Mouse (Mus musculus) liver, embryonic 11.5 days (tissue): ENCODE measurements at regions not wholly inside any gene's neighbourhood (a gene's known extent, or its start where the extent isn't known, plus 50 kb on each side); places are given as distances from the start of the nearest gene placed in this dataset.

Experiments used
- ATAC-seq: fragments of 200-750 bp; cut with Nextera tagmentation; replicated peaks from 2 replicates; pipeline ENCODE4 v1.8.0; 2017; ENCODE audit warnings: moderate number of reproducible peaks, mild to moderate bottlenecking, moderate TSS enrichment, moderate library complexity; ENCODE audit not compliant: low FRiP score
- DNase-seq: peaks from one replicate; pipeline ENCODE4 v3.0.0-alpha.2; 2017; ENCODE audit warnings: low spot score
- H3K27ac ChIP-seq: fragments of 300-500 bp; sonication (generic); 2 replicates; pipeline ENCODE4 v1.5.1; 2014; ENCODE audit warnings: mild to moderate bottlenecking, low read depth, low read length, control low read depth
- H3K27me3 ChIP-seq: fragments of 300-500 bp; sonication (generic); replicated peaks from 2 replicates; pipeline ENCODE4 v1.6.1; 2014; ENCODE audit warnings: low read length, mixed read lengths; ENCODE audit not compliant: control insufficient read depth, insufficient read depth
- H3K36me3 ChIP-seq: fragments of 300-500 bp; sonication (generic); 2 replicates; pipeline ENCODE4 v1.6.1; 2014; ENCODE audit warnings: mild to moderate bottlenecking, low read length, moderate library complexity, mixed read lengths; ENCODE audit not compliant: control insufficient read depth, insufficient read depth
- H3K4me1 ChIP-seq: fragments of 300-500 bp; sonication (generic); replicated peaks from 2 replicates; pipeline ENCODE4 v1.6.1; 2014; ENCODE audit warnings: low read length, mixed read lengths; ENCODE audit not compliant: control insufficient read depth, insufficient read depth
- H3K4me2 ChIP-seq: fragments of 300-500 bp; sonication (generic); 2 replicates; pipeline ENCODE4 v1.6.1; 2014; ENCODE audit warnings: mild to moderate bottlenecking, control low read depth, moderate library complexity
- H3K4me3 ChIP-seq: fragments of 300-500 bp; sonication (generic); 2 replicates; pipeline ENCODE4 v1.5.1; 2014; ENCODE audit warnings: low read depth, low read length, control low read depth
- H3K9ac ChIP-seq: fragments of 300-500 bp; sonication (generic); 2 replicates; pipeline ENCODE4 v1.6.1; 2014; ENCODE audit warnings: low read depth, low read length, control low read depth
- H3K9me3 ChIP-seq: fragments of 300-500 bp; sonication (generic); 2 replicates; pipeline ENCODE4 v1.6.1; 2016; ENCODE audit warnings: low read length, inconsistent platforms, mixed read lengths; ENCODE audit not compliant: control insufficient read depth
- WGBS: fragments of 180-500 bp; shearing (Covaris S2); extraction: QIAGEN DNeasy Blood & Tissue Kit; methylation state at CpG from one replicate; pipeline ENCODE4 v1.1.7; 2014; 5-methylcytosine and 5-hydroxymethylcytosine counted together

DNA sequence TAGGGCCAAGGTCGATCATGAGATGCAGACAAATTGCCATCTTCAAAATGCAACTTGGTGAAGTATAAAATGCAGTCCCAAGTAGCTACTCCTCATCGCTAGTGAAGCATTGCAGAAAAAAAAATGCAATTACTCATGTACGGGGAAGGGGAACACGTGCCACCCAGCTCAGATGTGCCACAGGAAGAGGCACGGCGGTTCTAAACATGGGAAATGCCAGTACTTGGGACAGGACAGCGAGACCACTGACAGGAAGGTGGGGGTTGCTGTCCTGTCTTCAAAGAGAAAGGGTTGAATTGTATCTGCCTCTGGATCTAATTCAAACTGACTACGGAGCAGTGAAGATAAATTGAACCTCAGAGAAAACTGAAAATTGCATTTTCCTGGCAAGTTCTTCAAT is 104.6 kb upstream of the Ankrd1 start:
- no peaks in the 10 kb centered on the region for H3K4me1 ChIP-seq
- H3K4me3 ChIP-seq, result no peak overlapping the region
- H3K27me3 ChIP-seq, result no peaks in the 10 kb centered on the region
- H3K4me2 ChIP-seq, result no peak overlapping the region
- H3K9ac ChIP-seq, result no peak overlapping the region
- H3K27ac ChIP-seq, result no peak overlapping the region
- DNase-seq (no peak), ATAC-seq (no peak)
- no peaks in the 10 kb centered on the region for H3K36me3 ChIP-seq
- WGBS, result 34% methylated on average over 8 of the region's 8 CpGs
- H3K9me3 ChIP-seq, result no peaks in the 10 kb centered on the region

GRCm38 (mm10) chr19:36225612-36226011 is 105.7 kb upstream of the Ankrd1 start:
- Histone ChIP-seq H3K36me3 (no peaks in the 10 kb centered on the region), H3K9ac (no peak overlapping the region), H3K27ac (no peak overlapping the region), H3K27me3 (no peaks in the 10 kb centered on the region), H3K4me3 (no peak overlapping the region), H3K4me2 (no peak overlapping the region), H3K4me1 (no peaks in the 10 kb centered on the region), H3K9me3 (no peaks in the 10 kb centered on the region)
- WGBS, result 88% methylated on average over 2 of the region's 2 CpGs
- no peak for DNase-seq
- ATAC-seq, result no peak

DNA sequence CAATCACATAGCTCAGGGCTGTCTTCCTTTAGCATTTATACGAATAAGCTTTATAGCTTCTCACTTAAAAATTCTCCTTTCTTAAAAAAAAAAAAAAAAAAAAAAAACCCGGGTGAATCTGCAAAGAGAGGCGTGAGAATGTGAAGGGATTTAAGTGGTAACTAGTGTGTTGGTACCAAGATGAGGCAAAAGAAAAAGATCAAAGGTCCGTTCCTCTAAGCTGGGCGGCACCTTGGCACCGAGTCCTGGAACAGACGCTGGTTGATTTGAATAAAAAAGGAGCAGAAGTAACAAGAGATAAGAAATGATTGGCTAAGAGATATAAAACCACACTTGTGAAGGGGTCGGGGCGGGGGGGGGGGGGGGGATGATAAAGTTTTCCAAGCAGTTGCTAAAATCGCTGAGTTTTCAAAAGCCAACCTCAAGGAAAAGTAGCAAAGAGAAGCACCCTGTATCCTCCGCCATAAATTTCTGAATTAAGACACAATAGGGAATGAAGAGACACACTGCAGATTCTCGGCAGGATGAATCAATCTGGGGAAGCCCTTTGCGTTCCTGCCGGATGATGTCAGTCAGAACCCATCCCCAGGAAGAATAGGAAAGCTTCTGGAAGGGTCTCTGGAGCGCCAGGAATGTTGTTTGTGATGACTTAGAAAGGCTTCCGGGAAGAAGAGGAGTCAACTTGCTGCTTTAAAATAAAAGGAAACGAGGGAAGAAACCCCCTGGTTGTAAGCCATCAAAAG is 107.7 kb upstream of the Ankrd1 start:
- Histone ChIP-seq H3K4me3 (no peak overlapping the region), H3K27me3 (no peaks in the 10 kb centered on the region), H3K9ac (no peak overlapping the region), H3K27ac (no peak overlapping the region), H3K4me2 (no peak overlapping the region), H3K4me1 (no peaks in the 10 kb centered on the region), H3K9me3 (no peaks in the 10 kb centered on the region), H3K36me3 (no peaks in the 10 kb centered on the region)
- WGBS, result 19% methylated on average over 16 of the region's 17 CpGs
- ATAC-seq (no peak), DNase-seq (no peak)

DNA sequence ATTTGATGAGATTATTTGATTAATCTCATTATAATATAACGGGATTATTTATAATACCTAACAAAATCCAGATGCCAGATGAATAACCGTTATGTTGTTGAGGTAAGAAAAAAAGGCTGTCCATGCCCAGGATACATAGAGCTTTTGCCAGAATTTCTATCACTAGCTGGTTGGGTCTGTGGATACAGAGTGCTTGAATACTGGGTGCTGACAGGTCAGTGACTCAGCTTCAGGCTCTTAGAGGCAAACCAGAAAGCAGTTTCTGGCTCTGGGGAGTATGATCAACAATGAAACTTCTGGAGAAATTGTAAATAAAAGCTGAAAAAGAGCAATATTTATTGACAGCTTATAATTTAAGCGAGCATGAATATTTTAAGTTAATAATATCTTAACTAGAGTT is 109.4 kb upstream of the Ankrd1 start:
- no peak overlapping the region for H3K27ac ChIP-seq
- no peak overlapping the region for H3K9ac ChIP-seq
- no peak for ATAC-seq
- no peaks in the 10 kb centered on the region for H3K9me3 ChIP-seq
- DNase-seq, result no peak
- 82% methylated on average over 3 of the region's 3 CpGs for WGBS
- H3K4me3 ChIP-seq, result no peak overlapping the region
- no peaks in the 10 kb centered on the region for H3K4me1 ChIP-seq
- H3K4me2 ChIP-seq, result no peak overlapping the region
- H3K36me3 ChIP-seq, result no peaks in the 10 kb centered on the region
- H3K27me3 ChIP-seq, result no peaks in the 10 kb centered on the region

DNA sequence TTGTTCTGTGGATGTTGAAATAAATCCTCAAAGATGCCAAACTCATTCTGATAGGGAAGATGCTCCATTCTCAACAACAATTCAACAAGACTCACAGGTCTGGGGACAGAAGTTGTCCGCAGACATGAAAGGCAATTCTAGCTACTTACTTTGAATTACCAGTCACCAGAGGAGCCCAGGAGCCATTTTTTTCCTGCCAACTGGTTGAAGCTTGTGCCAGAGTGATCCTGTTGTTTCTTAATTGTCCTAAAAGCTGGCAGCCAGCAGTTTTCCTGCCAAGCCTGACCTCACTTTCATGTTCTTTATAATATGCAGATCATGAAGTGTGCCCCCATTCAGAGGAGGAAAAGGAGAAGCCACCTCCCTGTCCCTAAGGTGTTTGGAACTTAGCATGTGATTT is 110.0 kb upstream of the Ankrd1 start:
- Histone ChIP-seq H3K9me3 (no peaks in the 10 kb centered on the region), H3K27ac (no peak overlapping the region), H3K27me3 (no peaks in the 10 kb centered on the region), H3K4me1 (no peaks in the 10 kb centered on the region), H3K4me2 (no peak overlapping the region), H3K36me3 (no peaks in the 10 kb centered on the region), H3K4me3 (no peak overlapping the region), H3K9ac (no peak overlapping the region)
- DNase-seq (no peak), ATAC-seq (no peak)
- 93% methylated on average over 1 of the region's 1 CpGs for WGBS

- DNase-seq, result no peak
- no peak overlapping the region for H3K27ac ChIP-seq
- ATAC-seq, result no peak
- no peak overlapping the region for H3K9ac ChIP-seq
- H3K4me3 ChIP-seq, result no peak overlapping the region
- no peaks in the 10 kb centered on the region for H3K9me3 ChIP-seq
- no peaks in the 10 kb centered on the region for H3K27me3 ChIP-seq
- H3K4me2 ChIP-seq, result no peak overlapping the region
- no peaks in the 10 kb centered on the region for H3K4me1 ChIP-seq
- WGBS, result 78% methylated on average over 6 of the region's 6 CpGs
- no peaks in the 10 kb centered on the region for H3K36me3 ChIP-seq
Observed at GRCm38 (mm10) chr19:36235131-36235530, 113.0 kb upstream of the Pcgf5 start.

GRCm38 (mm10) chr19:36236576-36237345 is 111.3 kb upstream of the Pcgf5 start:
- DNase-seq (no peak), ATAC-seq (no peak)
- no peaks in the 10 kb centered on the region for H3K4me1 ChIP-seq
- H3K36me3 ChIP-seq, result no peaks in the 10 kb centered on the region
- H3K27ac ChIP-seq, result no peak overlapping the region
- H3K9ac ChIP-seq, result no peak overlapping the region
- no peak overlapping the region for H3K4me3 ChIP-seq
- no peaks in the 10 kb centered on the region for H3K27me3 ChIP-seq
- 53% methylated on average over 7 of the region's 7 CpGs for WGBS
- no peaks in the 10 kb centered on the region for H3K9me3 ChIP-seq
- no peak overlapping the region for H3K4me2 ChIP-seq

- ATAC-seq (no peak), DNase-seq (no peak)
- Histone ChIP-seq H3K27me3 (no peaks in the 10 kb centered on the region), H3K27ac (no peak overlapping the region), H3K36me3 (no peaks in the 10 kb centered on the region), H3K4me1 (no peaks in the 10 kb centered on the region), H3K4me2 (no peak overlapping the region), H3K4me3 (no peak overlapping the region), H3K9me3 (no peaks in the 10 kb centered on the region), H3K9ac (no peak overlapping the region)
- 46% methylated on average over 3 of the region's 3 CpGs for whole genome bisulfite sequencing
Observed at GRCm38 (mm10) chr19:36237751-36238150, 110.4 kb upstream of the Pcgf5 start.

DNA sequence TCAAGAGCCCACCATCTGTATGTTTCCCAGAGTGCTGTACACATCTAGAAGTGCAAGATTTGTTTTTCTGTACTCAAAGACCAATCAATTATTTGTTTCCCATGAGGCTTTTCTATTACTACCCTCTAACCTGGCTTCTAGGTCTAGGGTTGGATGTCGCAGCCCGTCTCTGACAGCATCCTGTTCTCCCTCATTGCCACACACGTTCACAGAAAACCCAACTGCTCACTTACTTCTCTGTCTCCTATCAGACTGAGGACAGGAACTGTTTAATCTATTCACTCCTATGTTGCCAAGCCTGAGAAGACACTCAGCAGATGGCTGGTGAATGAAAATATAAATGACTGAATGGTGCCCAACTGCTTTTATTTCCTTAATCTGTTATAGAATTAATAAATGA is 109.6 kb upstream of the Pcgf5 start:
- no peak overlapping the region for H3K4me3 ChIP-seq
- DNase-seq (no peak), ATAC-seq (no peak)
- H3K27ac ChIP-seq, result no peak overlapping the region
- no peaks in the 10 kb centered on the region for H3K4me1 ChIP-seq
- WGBS, result 56% methylated on average over 3 of the region's 3 CpGs
- H3K4me2 ChIP-seq, result no peak overlapping the region
- no peaks in the 10 kb centered on the region for H3K27me3 ChIP-seq
- H3K36me3 ChIP-seq, result no peaks in the 10 kb centered on the region
- H3K9ac ChIP-seq, result no peak overlapping the region
- no peaks in the 10 kb centered on the region for H3K9me3 ChIP-seq
